Mouse (Mus musculus): Measurements from ENCODE around the gene Mpzl3. TPM values are rescaled to one million over a fixed set of nuclear protein-coding genes. Genes with fewer than 3 reads are reported as not detected.

The Mpzl3 gene
- polyA plus RNA-seq, 1 experiment from 2014 or later, result 6.2 TPM

- Histone ChIP-seq H3K27ac (ENCODE audit: low read length) (no peak overlapping the region), H3K9me3 (ENCODE audit: control insufficient read depth, low read length) (no peaks in the 10 kb centered on the region), H3K4me2 (ENCODE audit: low read depth, low read length) (no peak overlapping the region), H3K9ac (ENCODE audit: low read depth, low read length) (no peak overlapping the region), H3K27me3 (replicated peaks; ENCODE audit: control insufficient read depth, insufficient read depth, low read length) (no peaks in the 10 kb centered on the region), H3K4me1 (ENCODE audit: control insufficient read depth, insufficient read depth, low read length) (no peaks in the 10 kb centered on the region), H3K4me3 (ENCODE audit: low read length) (no peak overlapping the region), H3K36me3 (ENCODE audit: control insufficient read depth, insufficient read depth, low read length) (no peaks in the 10 kb centered on the region)
- no peak for ATAC-seq
- 80% methylated on average over 12 of the region's 12 CpGs for WGBS
Measured at GRCm38 (mm10) chr9:45085741-45086690, 31.0 kb downstream of the Mpzl3 start.

GRCm38 (mm10) chr9:45088040-45088439 lies 33.1 kb downstream of the Mpzl3 start:
- Histone ChIP-seq H3K27me3 (replicated peaks; ENCODE audit: control insufficient read depth, insufficient read depth, low read length) (no peaks in the 10 kb centered on the region), H3K4me2 (ENCODE audit: low read depth, low read length) (no peak overlapping the region), H3K4me3 (ENCODE audit: low read length) (no peak overlapping the region), H3K4me1 (ENCODE audit: control insufficient read depth, insufficient read depth, low read length) (no peaks in the 10 kb centered on the region; the same call in 1 of the 2 replicates), H3K9ac (ENCODE audit: low read depth, low read length) (no peak overlapping the region), H3K27ac (ENCODE audit: low read length) (no peak overlapping the region), H3K9me3 (ENCODE audit: control insufficient read depth, low read length) (no peaks in the 10 kb centered on the region), H3K36me3 (ENCODE audit: control insufficient read depth, insufficient read depth, low read length) (no peaks in the 10 kb centered on the region)
- 0 out of 2 replicates have a peak, but pooled peaks have one; percentile 46 for ATAC-seq

GRCm38 (mm10) chr9:45090811-45091210 lies 35.8 kb downstream of the Mpzl3 start:
- ATAC-seq, result no peak
- Histone ChIP-seq H3K9ac (ENCODE audit: low read depth, low read length) (no peak overlapping the region), H3K4me2 (ENCODE audit: low read depth, low read length) (no peak overlapping the region), H3K4me3 (ENCODE audit: low read length) (no peak overlapping the region), H3K36me3 (ENCODE audit: control insufficient read depth, insufficient read depth, low read length) (no peaks in the 10 kb centered on the region), H3K9me3 (ENCODE audit: control insufficient read depth, low read length) (no peaks in the 10 kb centered on the region), H3K4me1 (ENCODE audit: control insufficient read depth, insufficient read depth, low read length) (no peaks in the 10 kb centered on the region; the same call in 1 of the 2 replicates), H3K27me3 (replicated peaks; ENCODE audit: control insufficient read depth, insufficient read depth, low read length) (no peaks in the 10 kb centered on the region), H3K27ac (ENCODE audit: low read length) (no peak overlapping the region)
- WGBS, result 75% methylated on average over 3 of the region's 3 CpGs

GRCm38 (mm10) chr9:45092641-45093040 lies 37.7 kb downstream of the Mpzl3 start:
- no peaks in the 10 kb centered on the region for H3K9me3 ChIP-seq (ENCODE audit: control insufficient read depth, low read length)
- no peak for ATAC-seq
- H3K4me1 ChIP-seq (ENCODE audit: control insufficient read depth, insufficient read depth, low read length), result no peaks in the 10 kb centered on the region; the same call in 1 of the 2 replicates
- no peak overlapping the region for H3K4me3 ChIP-seq (ENCODE audit: low read length)
- H3K27me3 ChIP-seq (replicated peaks; ENCODE audit: control insufficient read depth, insufficient read depth, low read length), result no peaks in the 10 kb centered on the region
- no peaks in the 10 kb centered on the region for H3K36me3 ChIP-seq (ENCODE audit: control insufficient read depth, insufficient read depth, low read length)
- H3K27ac ChIP-seq (ENCODE audit: low read length), result no peak overlapping the region
- 63% methylated on average over 4 of the region's 4 CpGs for WGBS
- no peak overlapping the region for H3K4me2 ChIP-seq (ENCODE audit: low read depth, low read length)
- no peak overlapping the region for H3K9ac ChIP-seq (ENCODE audit: low read depth, low read length)

- 78% methylated on average over 6 of the region's 6 CpGs for WGBS
- no peaks in the 10 kb centered on the region; the same call in 1 of the 2 replicates for H3K4me1 ChIP-seq (ENCODE audit: control insufficient read depth, insufficient read depth, low read length)
- no peak overlapping the region for H3K9ac ChIP-seq (ENCODE audit: low read depth, low read length)
- H3K9me3 ChIP-seq (ENCODE audit: control insufficient read depth, low read length), result no peaks in the 10 kb centered on the region
- no peak overlapping the region for H3K27ac ChIP-seq (ENCODE audit: low read length)
- no peaks in the 10 kb centered on the region for H3K27me3 ChIP-seq (replicated peaks; ENCODE audit: control insufficient read depth, insufficient read depth, low read length)
- no peaks in the 10 kb centered on the region for H3K36me3 ChIP-seq (ENCODE audit: control insufficient read depth, insufficient read depth, low read length)
- ATAC-seq, result peak; percentile 75
- H3K4me2 ChIP-seq (ENCODE audit: low read depth, low read length), result no peak overlapping the region
- no peak overlapping the region for H3K4me3 ChIP-seq (ENCODE audit: low read length)
Measured at GRCm38 (mm10) chr9:45095149-45095937, 40.4 kb downstream of the Mpzl3 start.

- no peak overlapping the region for H3K27ac ChIP-seq (ENCODE audit: low read length)
- no peaks in the 10 kb centered on the region for H3K36me3 ChIP-seq (ENCODE audit: control insufficient read depth, insufficient read depth, low read length)
- no peak overlapping the region for H3K4me2 ChIP-seq (ENCODE audit: low read depth, low read length)
- H3K9me3 ChIP-seq (ENCODE audit: control insufficient read depth, low read length), result no peaks in the 10 kb centered on the region
- no peaks in the 10 kb centered on the region; the same call in 1 of the 2 replicates for H3K4me1 ChIP-seq (ENCODE audit: control insufficient read depth, insufficient read depth, low read length)
- WGBS, result 87% methylated on average over 5 of the region's 5 CpGs
- H3K9ac ChIP-seq (ENCODE audit: low read depth, low read length), result no peak overlapping the region
- H3K4me3 ChIP-seq (ENCODE audit: low read length), result no peak overlapping the region
- ATAC-seq, result no peak
- H3K27me3 ChIP-seq (replicated peaks; ENCODE audit: control insufficient read depth, insufficient read depth, low read length), result no peaks in the 10 kb centered on the region
Measured at GRCm38 (mm10) chr9:45097877-45098276, 42.9 kb downstream of the Mpzl3 start.

- Histone ChIP-seq H3K36me3 (ENCODE audit: control insufficient read depth, insufficient read depth, low read length) (no peaks in the 10 kb centered on the region), H3K27ac (ENCODE audit: low read length) (no peak overlapping the region), H3K4me2 (ENCODE audit: low read depth, low read length) (no peak overlapping the region), H3K9ac (ENCODE audit: low read depth, low read length) (no peak overlapping the region), H3K27me3 (replicated peaks; ENCODE audit: control insufficient read depth, insufficient read depth, low read length) (no peaks in the 10 kb centered on the region), H3K4me3 (ENCODE audit: low read length) (no peak overlapping the region), H3K9me3 (ENCODE audit: control insufficient read depth, low read length) (no peaks in the 10 kb centered on the region), H3K4me1 (ENCODE audit: control insufficient read depth, insufficient read depth, low read length) (no peaks in the 10 kb centered on the region)
- no peak for ATAC-seq
- WGBS, result 39% methylated on average over 3 of the region's 3 CpGs
Measured at GRCm38 (mm10) chr9:45098426-45098825, 43.4 kb downstream of the Mpzl3 start.

- H3K27me3 ChIP-seq (replicated peaks; ENCODE audit: control insufficient read depth, insufficient read depth, low read length), result no peaks in the 10 kb centered on the region
- no peak overlapping the region for H3K4me2 ChIP-seq (ENCODE audit: low read depth, low read length)
- no peaks in the 10 kb centered on the region for H3K36me3 ChIP-seq (ENCODE audit: control insufficient read depth, insufficient read depth, low read length)
- 62% methylated on average over 1 of the region's 1 CpGs for WGBS
- no peaks in the 10 kb centered on the region for H3K4me1 ChIP-seq (ENCODE audit: control insufficient read depth, insufficient read depth, low read length)
- H3K27ac ChIP-seq (ENCODE audit: low read length), result peak overlapping the region; percentile 85
- no peaks in the 10 kb centered on the region for H3K9me3 ChIP-seq (ENCODE audit: control insufficient read depth, low read length)
- H3K9ac ChIP-seq (ENCODE audit: low read depth, low read length), result 0 out of 2 replicates have a peak overlapping the region, but pooled peaks have one; percentile 14
- H3K4me3 ChIP-seq (ENCODE audit: low read length), result no peak overlapping the region
- no peak for ATAC-seq
Measured at GRCm38 (mm10) chr9:45102528-45102927, 47.5 kb downstream of the Mpzl3 start.

Measured in intestine, embryonic 16.5 days (tissue).